Mouse (Mus musculus) heart, postnatal 0 days (tissue): ENCODE data around the gene Slc1a3.

ENCODE experiments used
- CTCF ChIP-seq: IDR thresholded peaks from 2 replicates; pipeline ENCODE4 v1.5.1; 2016; ENCODE audit warnings: antibody characterized with exemption, control low read depth, low read depth
- EP300 ChIP-seq: IDR thresholded peaks from 2 replicates; pipeline ENCODE4 v1.6.1; 2016; ENCODE audit warnings: antibody characterized with exemption, low read depth

DNA sequence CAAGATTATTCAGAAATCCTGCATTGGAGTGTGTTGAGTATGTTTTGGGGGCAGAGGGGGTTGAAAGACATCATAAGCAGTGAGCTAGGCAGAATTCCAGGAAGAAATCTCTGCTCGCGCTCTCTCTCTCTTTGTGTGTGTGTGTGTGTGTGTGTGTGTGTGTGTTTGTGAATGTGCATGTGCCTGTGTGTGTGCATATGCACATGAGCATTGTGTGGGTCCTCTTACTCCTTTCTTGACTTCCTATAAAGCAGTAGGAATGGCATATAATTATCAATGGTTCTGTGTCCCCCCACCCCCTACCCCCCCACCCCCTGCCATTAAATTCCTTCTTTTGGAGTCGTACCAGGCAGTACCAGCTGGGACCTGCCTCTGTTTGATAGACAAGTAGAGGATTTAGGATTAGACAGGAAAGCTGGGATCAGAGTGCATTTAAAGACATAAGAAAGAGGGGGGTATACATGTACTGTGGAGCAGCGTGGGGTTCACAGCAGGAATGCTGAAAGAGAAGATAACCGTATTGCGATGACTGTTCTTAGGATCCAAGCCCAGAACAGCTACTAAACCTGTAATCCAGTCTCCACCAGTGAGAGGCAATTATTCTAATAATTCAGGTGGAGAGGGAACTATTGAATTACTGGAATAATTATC lies 104.9 kb downstream of the Slc1a3 start:
- TF ChIP-seq CTCF, result no peak
- TF ChIP-seq EP300, result no peak
